Mouse (Mus musculus) liver, embryonic 13.5 days (tissue): ENCODE measurements around the gene Platr25. TPM values are rescaled to one million over a fixed set of nuclear protein-coding genes. Genes with fewer than 3 reads are reported as not detected.
"Not testable (repeated sequence)": the region's sequence is repeated elsewhere in the genome, so short reads cannot be mapped to it uniquely, and the experiment has no call there.

Source experiments
- ATAC-seq: fragments of 200-750 bp; cut with Nextera tagmentation; 2 replicates; pipeline ENCODE4 v1.8.0; 2017; ENCODE audit warnings: low read depth, mild to moderate bottlenecking, moderate number of reproducible peaks, moderate library complexity
- DNase-seq: peaks from one replicate; pipeline ENCODE4 v3.0.0; 2022
- H3K27ac ChIP-seq: fragments of 300-500 bp; sonication (generic); 2 replicates; pipeline ENCODE4 v1.5.1; 2015; ENCODE audit warnings: moderate library complexity, mild to moderate bottlenecking, inconsistent platforms
- H3K27me3 ChIP-seq: fragments of 300-500 bp; sonication (generic); 2 replicates; pipeline ENCODE4 v1.6.1; 2015; ENCODE audit warnings: mild to moderate bottlenecking, inconsistent platforms
- H3K36me3 ChIP-seq: fragments of 300-500 bp; sonication (generic); 2 replicates; pipeline ENCODE4 v1.6.1; 2015; ENCODE audit warnings: mild to moderate bottlenecking, inconsistent platforms
- H3K4me1 ChIP-seq: fragments of 300-500 bp; sonication (generic); replicated peaks from 2 replicates; pipeline ENCODE4 v1.6.1; 2015; ENCODE audit warnings: inconsistent platforms
- H3K4me2 ChIP-seq: fragments of 300-500 bp; sonication (generic); 2 replicates; pipeline ENCODE4 v1.6.1; 2015; ENCODE audit warnings: inconsistent platforms, mild to moderate bottlenecking, moderate library complexity
- H3K4me3 ChIP-seq: fragments of 300-500 bp; sonication (generic); replicated peaks from 2 replicates; pipeline ENCODE4 v1.5.1; 2015; ENCODE audit warnings: mild to moderate bottlenecking, inconsistent platforms
- H3K9ac ChIP-seq: fragments of 300-500 bp; sonication (generic); 2 replicates; pipeline ENCODE4 v1.6.1; 2015; ENCODE audit warnings: mild to moderate bottlenecking, inconsistent platforms
- H3K9me3 ChIP-seq: fragments of 300-500 bp; sonication (generic); replicated peaks from 2 replicates; pipeline ENCODE4 v1.6.1; 2016; ENCODE audit warnings: inconsistent platforms
- WGBS: fragments of 180-500 bp; shearing (Covaris S2); methylation state at CpG from one replicate; pipeline ENCODE4 v1.1.7; 2015; ENCODE audit not compliant: insufficient replicate concordance; 5-methylcytosine and 5-hydroxymethylcytosine counted together
- microRNA counts: library from miRNA; unstranded; fragments of <30 nt; microRNA quantifications from one replicate; lab custom pipeline; 2016
- microRNA-seq: library from miRNA; unstranded; fragments of <30 nt; microRNA quantifications from one replicate; pipeline ENCODE4, GENCODE M21; 2016
- polyA plus RNA-seq: library from polyadenylated mRNA; unstranded; fragments of >200 nt; fragmentation: Nextera tagmentation; extraction: Ambion mirVana; gene quantifications from 2 replicates; pipeline ENCODE4 v1.2.1, GENCODE M21; 2015

Gene Platr25
- polyA plus RNA-seq, 1 experiment from 2014 or later, result 5.4 TPM

- not testable (repeated sequence) for H3K27ac ChIP-seq, H3K36me3 ChIP-seq, H3K9me3 ChIP-seq, H3K27me3 ChIP-seq, H3K4me1 ChIP-seq
- peak overlapping the region; percentile 54 for H3K9ac ChIP-seq
- peak; percentile 99 for ATAC-seq
- H3K4me2 ChIP-seq, result peak overlapping the region; percentile 68
- peak overlapping the region; percentile 61 for H3K4me3 ChIP-seq
- peak; percentile 49 for DNase-seq
- under 1% methylated on average over 16 of the region's 16 CpGs for WGBS
Measured at GRCm38 (mm10) chr13:62652681-62653368, 107.7 kb downstream of the Platr25 start.

GRCm38 (mm10) chr13:62627071-62627470 lies 133.4 kb downstream of the Platr25 start:
- not testable (repeated sequence) for H3K4me1 ChIP-seq, H3K9ac ChIP-seq, H3K27me3 ChIP-seq, H3K27ac ChIP-seq, H3K4me3 ChIP-seq, H3K9me3 ChIP-seq, ATAC-seq, H3K4me2 ChIP-seq, H3K36me3 ChIP-seq
- WGBS, result 31% methylated on average over 1 of the region's 1 CpGs
- peak; percentile 5 for DNase-seq

- Histone ChIP-seq H3K4me2 (peak overlapping the region; percentile 65), H3K9ac (peak overlapping the region; percentile 69), H3K4me3 (peak overlapping the region; percentile 60)
- H3K27ac ChIP-seq, H3K9me3 ChIP-seq, H3K36me3 ChIP-seq, H3K27me3 ChIP-seq, H3K4me1 ChIP-seq, DNase-seq: not testable (repeated sequence)
- ATAC-seq, result peak; percentile 73
- WGBS, result 9% methylated on average over 7 of the region's 7 CpGs
Measured at GRCm38 (mm10) chr13:62624277-62624665, 136.2 kb downstream of the Platr25 start.

- ATAC-seq, result peak; percentile 100
- under 1% methylated on average over 15 of the region's 15 CpGs for WGBS
- not testable (repeated sequence) for H3K27me3 ChIP-seq, H3K4me1 ChIP-seq, H3K9me3 ChIP-seq, H3K27ac ChIP-seq, H3K36me3 ChIP-seq
- peak; percentile 61 for DNase-seq
- peak within 1 kb of the TSS; percentile 69 for H3K9ac ChIP-seq
- H3K4me2 ChIP-seq, result peak within 1 kb of the TSS; percentile 65
- peak within 1 kb of the TSS; percentile 60 for H3K4me3 ChIP-seq
Measured at GRCm38 (mm10) chr13:62623577-62624276, 136.8 kb downstream of the Platr25 start, which contains the start of gene 6720489N17Rik. Gene 6720489N17Rik, minus strand, starts transcription at chr13:62624182.

MicroRNAs within 50 kb of the gene (microRNA counts, 519-probe panel; counts per million panel counts)
- microRNA mmu-miR-713 (lab: Ali Mortazavi, UCI), result 114 counts per million

Small RNAs within 50 kb of the gene (microRNA-seq; reads per million reads assigned to microRNA genes)
- gene Gm24020 (not detected), gene Gm24588 (not detected), gene Mir713 (not detected)

Other genes starting within 250 kb of the Platr25 start
- not detected in 2 replicates for gene Zfp935, start 202.2 kb downstream of the Platr25 start, polyA plus RNA-seq
- 6.1 and 7.0 TPM in 2 replicates for gene Zfp934, start 189.5 kb downstream of the Platr25 start, polyA plus RNA-seq
- gene 6720489N17Rik, start 136.5 kb downstream of the Platr25 start, polyA plus RNA-seq, result 3.0 and 3.1 TPM in 2 replicates
- 1.6 and 1.9 TPM in 2 replicates for gene Gm5141, start 25.1 kb upstream of the Platr25 start, polyA plus RNA-seq
- gene Fbp2, start 97.7 kb upstream of the Platr25 start, polyA plus RNA-seq, result 0.19 TPM in 1 of 2 replicates, not detected in the other
- 0.42 and 0.51 TPM in 2 replicates for gene Fbp1, start 127.6 kb upstream of the Platr25 start, polyA plus RNA-seq
- 16.5 and 17.2 TPM in 2 replicates for gene 2010111I01Rik, start 204.2 kb upstream of the Platr25 start, polyA plus RNA-seq